In genomic region chr12:111340692-111341091, GRCm38 (mm10) we compare ENCODE assay signal across 29 mouse cellular contexts. TPM values are rescaled to one million over a fixed set of nuclear protein-coding genes. Genes with fewer than 3 reads are reported as not detected.
A peak's percentile ranks its signal among the peaks of the same experiment; 100 is the strongest.
DNase-seq lines count a peak whose midpoint lies in the region; ATAC-seq and TF ChIP-seq lines count a peak whose summit lies in the region.
"Had no signal": no experiment of that assay in that cellular context is flagged by ENCODE, and none has a peak within 500 bp of the region (broad histone marks: within the 10 kb centered on the region; RNA-seq: fewer than 3 reads in every experiment).

No protein-coding gene starts in this region.

- TF ChIP-seq EP300 in stomach, postnatal 0 days (optimal IDR thresholded peaks at IDR 0.05) = no peak
- no peak for TF ChIP-seq EP300 in liver, postnatal 0 days (IDR thresholded peaks at IDR 0.05; ENCODE audit: low read depth)

- H3K79me2 ChIP-seq in C2C12 (ENCODE audit: control insufficient read depth, insufficient read depth) = peaks cover 35% of the 10 kb centered on the region

- DNase-seq in 3134 (ENCODE audit: extremely low read depth, insufficient read length, low spot score) (peak; percentile 85), adipocyte (ENCODE audit: low spot score) (peak; percentile 68)
- no peak for DNase-seq in stomach, postnatal 0 days (ENCODE audit: low spot score)
- no peak for DNase-seq in kidney, adult 2 months
- no peak for DNase-seq in c-Kit-positive CD71-positive TER-119-positive erythroid progenitor cells, embryonic 14.5 days (ENCODE audit: low spot score)
- no peak for DNase-seq in liver, postnatal 0 days
- DNase-seq: adrenal gland, postnatal 10 days; adrenal gland, postnatal 36 days; cerebellum, adult 11 months; cerebellum, adult 2 months; cerebellum, adult 9-11 months; cerebellum, postnatal 25 days; forebrain, postnatal 0 days; gastrocnemius, adult 2 months; gastrocnemius, postnatal 14 days; heart, adult 18-20 months; heart, postnatal 14 days; heart, postnatal 4 days had no signal

- no peak overlapping the region for H3K27ac ChIP-seq in stomach, postnatal 0 days (replicated peaks)
- H3K27ac ChIP-seq in kidney, adult 2 months (ENCODE audit: insufficient read depth, low read depth, low read length) = no peak overlapping the region
- no peak overlapping the region for H3K27ac ChIP-seq in liver, postnatal 0 days (ENCODE audit: low read depth)
- H3K27ac ChIP-seq: embryonic facial prominence, embryonic 12.5 days; embryonic facial prominence, embryonic 15.5 days; gastrocnemius, adult 2 months; heart, embryonic 15.5 days; hindbrain, embryonic 12.5 days; hindbrain, embryonic 15.5 days had no signal

- peak; percentile 40 for ATAC-seq in stomach, postnatal 0 days (ENCODE audit: low FRiP score, low TSS enrichment)
- no peak for ATAC-seq in liver, postnatal 0 days
- ATAC-seq: activated CD4-positive, CD25-positive, alpha-beta regulatory T cell, adult 4 months; forebrain, embryonic 14.5 days; forebrain, postnatal 0 days had no signal

- no peak overlapping the region for H3ac ChIP-seq in C2C12 (ENCODE audit: control insufficient read depth, insufficient read length, low read depth)

- no peak overlapping the region for H3K4me2 ChIP-seq in stomach, postnatal 0 days (replicated peaks; ENCODE audit: low read depth)
- no peak overlapping the region for H3K4me2 ChIP-seq in liver, postnatal 0 days (ENCODE audit: low read depth, low read length)
- H3K4me2 ChIP-seq: embryonic facial prominence, embryonic 12.5 days; embryonic facial prominence, embryonic 15.5 days; heart, embryonic 12.5 days; heart, embryonic 15.5 days; hindbrain, embryonic 12.5 days; hindbrain, embryonic 15.5 days had no signal

- no peaks in the 10 kb centered on the region for H3K4me1 ChIP-seq in stomach, postnatal 0 days (replicated peaks; ENCODE audit: control insufficient read depth, insufficient read depth)
- H3K4me1 ChIP-seq in kidney, adult 2 months (ENCODE audit: control insufficient read depth, insufficient read depth, low read length) = no peaks in the 10 kb centered on the region
- H3K4me1 ChIP-seq in liver, postnatal 0 days (ENCODE audit: insufficient read depth) = peaks cover 6% of the 10 kb centered on the region
- H3K4me1 ChIP-seq: embryonic facial prominence, embryonic 12.5 days; embryonic facial prominence, embryonic 15.5 days; hindbrain, embryonic 12.5 days; hindbrain, embryonic 15.5 days had no signal

- H3K9me3 ChIP-seq in stomach, postnatal 0 days (ENCODE audit: control insufficient read depth, low read length) = no peaks in the 10 kb centered on the region
- no peaks in the 10 kb centered on the region for H3K9me3 ChIP-seq in liver, postnatal 0 days (ENCODE audit: low read length)
- H3K9me3 ChIP-seq: embryonic facial prominence, embryonic 12.5 days; embryonic facial prominence, embryonic 15.5 days; G1E; heart, embryonic 12.5 days; heart, embryonic 15.5 days; hindbrain, embryonic 12.5 days; hindbrain, embryonic 15.5 days had no signal

- H3K79me3 ChIP-seq in C2C12 (ENCODE audit: low read depth) = peaks cover 12% of the 10 kb centered on the region

- H3K27me3 ChIP-seq in C2C12 (ENCODE audit: control insufficient read depth, insufficient read depth, insufficient read length) = no peaks in the 10 kb centered on the region
- H3K27me3 ChIP-seq in stomach, postnatal 0 days (ENCODE audit: control insufficient read depth, insufficient read depth, low read length) = no peaks in the 10 kb centered on the region
- no peaks in the 10 kb centered on the region for H3K27me3 ChIP-seq in kidney, adult 2 months (replicated peaks; ENCODE audit: control insufficient read depth, insufficient read depth, low read length)
- no peaks in the 10 kb centered on the region for H3K27me3 ChIP-seq in liver, postnatal 0 days (ENCODE audit: insufficient read depth, low read length)
- H3K27me3 ChIP-seq: CH12.LX; embryonic facial prominence, embryonic 12.5 days; embryonic facial prominence, embryonic 15.5 days; heart, embryonic 12.5 days; heart, embryonic 15.5 days; hindbrain, embryonic 12.5 days; hindbrain, embryonic 15.5 days had no signal

- TF ChIP-seq POLR2A in kidney, adult 2 months (IDR thresholded peaks at IDR 0.05; ENCODE audit: low read depth, low read length) = no peak

- 58% methylated on average over 7 of the region's 7 CpGs for WGBS in stomach, postnatal 0 days
- 38% methylated on average over 7 of the region's 7 CpGs for WGBS in kidney, adult 2 months
- WGBS in liver, postnatal 0 days (ENCODE audit: insufficient replicate concordance) = 70% methylated on average over 7 of the region's 7 CpGs

- peaks cover 36% of the 10 kb centered on the region for H3K36me3 ChIP-seq in C2C12 (ENCODE audit: control insufficient read depth, insufficient read depth)
- H3K36me3 ChIP-seq in stomach, postnatal 0 days (ENCODE audit: control insufficient read depth, insufficient read depth, low read length) = peaks cover 20% of the 10 kb centered on the region
- no peaks in the 10 kb centered on the region; the same call in 1 of the 2 replicates for H3K36me3 ChIP-seq in kidney, adult 2 months (ENCODE audit: control insufficient read depth, insufficient read depth, low read length)
- H3K36me3 ChIP-seq in liver, postnatal 0 days (replicated peaks; ENCODE audit: insufficient read depth, low read length) = peaks cover 23% of the 10 kb centered on the region
- H3K36me3 ChIP-seq: G1E had no signal

- TF ChIP-seq CTCF in C2C12 (IDR thresholded peaks at IDR 0.05; ENCODE audit: control insufficient read depth, insufficient read depth, insufficient read length) = no peak
- TF ChIP-seq CTCF in stomach, postnatal 0 days (IDR thresholded peaks at IDR 0.05; ENCODE audit: low read depth) = no peak
- TF ChIP-seq CTCF in kidney, adult 2 months (conservative IDR thresholded peaks at IDR 0.05; ENCODE audit: insufficient read depth, insufficient read length, low read depth, low read length) = no peak
- no peak for TF ChIP-seq CTCF in liver, postnatal 0 days (IDR thresholded peaks at IDR 0.05; ENCODE audit: low read depth)

- no peak overlapping the region for H3K9ac ChIP-seq in stomach, postnatal 0 days (ENCODE audit: low read length)
- no peak overlapping the region for H3K9ac ChIP-seq in liver, postnatal 0 days (replicated peaks)
- H3K9ac ChIP-seq: embryonic facial prominence, embryonic 12.5 days; embryonic facial prominence, embryonic 15.5 days; forebrain, postnatal 0 days; heart, embryonic 12.5 days; heart, embryonic 15.5 days; hindbrain, embryonic 12.5 days; hindbrain, embryonic 15.5 days had no signal

- no peak overlapping the region for H3K4me3 ChIP-seq in C2C12 (ENCODE audit: insufficient read depth, poor library complexity, severe bottlenecking)
- H3K4me3 ChIP-seq in stomach, postnatal 0 days (ENCODE audit: low read depth, low read length) = no peak overlapping the region
- no peak overlapping the region for H3K4me3 ChIP-seq in kidney, adult 2 months (ENCODE audit: insufficient read depth, low read depth, low read length)
- H3K4me3 ChIP-seq in liver, postnatal 0 days (ENCODE audit: low read depth, low read length) = no peak overlapping the region
- H3K4me3 ChIP-seq: embryonic facial prominence, embryonic 12.5 days; embryonic facial prominence, embryonic 15.5 days; gastrocnemius, adult 2 months; heart, embryonic 12.5 days; heart, embryonic 15.5 days; hindbrain, embryonic 12.5 days; hindbrain, embryonic 15.5 days had no signal

TF ChIP-seq in C2C12, 6 proteins besides CTCF, POLR2A, EP300 and RAD21:
- TF ChIP-seq FOSL1 (IDR thresholded peaks at IDR 0.05; ENCODE audit: insufficient read depth, low read length, poor library complexity, severe bottlenecking) (no peak), USF1 (IDR thresholded peaks at IDR 0.05; ENCODE audit: low read depth) (no peak), CEBPB (IDR thresholded peaks at IDR 0.05; ENCODE audit: low read depth) (peak; percentile 81), MAX (IDR thresholded peaks at IDR 0.05) (peak; percentile 76)

RNA-seq across cellular contexts. Expression of gene Cdc42bpb, which starts 36.8 kb away (rescaled TPM):
- 48.1 TPM for polyA plus RNA-seq in C2C12 (2012; fragmentation: generic; extraction: Trizol)
- polyA plus RNA-seq in stomach, postnatal 0 days (2015; fragmentation: Nextera tagmentation; extraction: Ambion mirVana) = 18.6 and 18.7 TPM in 2 replicates
- polyA plus RNA-seq in kidney, adult 2 months (2012; rRNA removed) = 164 and 208 TPM in 2 replicates
- 8.0 and 8.6 TPM in 2 replicates for polyA plus RNA-seq in liver, postnatal 0 days (2015; fragmentation: Nextera tagmentation; extraction: Ambion mirVana)
- polyA plus RNA-seq: G1E had no signal

Comparison
In these comparisons a context has a peak if more than half of its experiments do, and no peak if none do; other contexts are left out.
1. DNase-seq: peak in 3134 (single experiment) and adipocyte (single experiment); none in stomach, postnatal 0 days (single experiment), kidney, adult 2 months (single experiment), c-Kit-positive CD71-positive TER-119-positive erythroid progenitor cells, embryonic 14.5 days (single experiment) and liver, postnatal 0 days (single experiment).